Mouse (Mus musculus): ENCODE results near the gene Nbr1. TPM values are rescaled to one million over a fixed set of nuclear protein-coding genes. Genes with fewer than 3 reads are reported as not detected.

Nbr1 gene
- 57.0 and 61.2 TPM in 2 replicates for polyA plus RNA-seq (2015; fragmentation: Nextera tagmentation; extraction: Ambion mirVana)

DNA sequence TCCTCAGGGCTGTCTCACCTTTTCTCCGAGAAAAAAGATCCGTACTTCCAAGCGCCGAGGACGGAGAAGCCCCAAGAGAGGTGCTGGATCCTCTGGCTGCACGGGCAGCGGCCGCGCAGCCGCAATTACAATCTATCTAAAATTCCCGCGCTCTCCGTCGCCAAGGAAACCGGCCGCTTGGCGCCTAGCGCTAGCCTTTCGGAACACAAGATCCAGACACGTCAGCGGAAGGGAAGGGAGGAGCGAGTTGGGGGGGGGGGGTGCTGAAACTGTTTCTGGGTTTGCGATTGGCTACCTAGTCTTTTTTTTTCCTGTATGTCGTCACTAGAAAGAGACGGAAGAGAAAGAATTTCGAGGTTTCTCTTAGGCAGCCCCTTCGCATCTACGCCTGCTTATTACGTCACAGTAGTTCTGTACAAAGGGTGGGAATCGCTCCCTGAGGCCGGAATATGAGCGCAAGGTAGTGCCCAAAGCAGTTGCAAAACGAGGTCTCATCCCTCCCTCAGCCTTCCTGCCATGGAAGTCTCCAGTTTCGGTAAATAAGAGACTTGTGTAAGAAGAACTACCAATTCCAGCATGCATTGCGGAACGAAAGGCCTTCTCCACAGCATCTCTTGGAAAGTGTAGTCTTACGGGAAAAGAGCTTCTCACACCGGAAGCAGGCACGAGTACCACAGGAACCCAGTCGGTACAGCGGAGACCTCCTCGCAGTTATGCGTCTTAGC is at the start of gene Nbr1, which contains the start of gene Brca1:
TSS of gene Nbr1 (plus strand) at position 399 of the 725 bp plus-strand sequence.
TSS of gene Brca1 (minus strand) at position 205 of the 725 bp plus-strand sequence.
- H3K4me3 ChIP-seq (replicated peaks): peak within 1 kb of the TSS; percentile 88
- H3K27me3 ChIP-seq (replicated peaks): no peaks in the 10 kb centered on the region
- H3K4me1 ChIP-seq (replicated peaks): peaks cover 14% of the 10 kb centered on the region; the same call in 1 of the 2 replicates
- H3K9me3 ChIP-seq: no peaks in the 10 kb centered on the region
- WGBS: under 1% methylated on average over 43 of the region's 43 CpGs
- peak; percentile 87 for ATAC-seq
- peak within 1 kb of the TSS; percentile 65 for H3K4me2 ChIP-seq (replicated peaks)
- H3K36me3 ChIP-seq: no peaks in the 10 kb centered on the region
- peak within 1 kb of the TSS; percentile 77 for H3K9ac ChIP-seq
- peak within 1 kb of the TSS; percentile 92 for H3K27ac ChIP-seq

DNA sequence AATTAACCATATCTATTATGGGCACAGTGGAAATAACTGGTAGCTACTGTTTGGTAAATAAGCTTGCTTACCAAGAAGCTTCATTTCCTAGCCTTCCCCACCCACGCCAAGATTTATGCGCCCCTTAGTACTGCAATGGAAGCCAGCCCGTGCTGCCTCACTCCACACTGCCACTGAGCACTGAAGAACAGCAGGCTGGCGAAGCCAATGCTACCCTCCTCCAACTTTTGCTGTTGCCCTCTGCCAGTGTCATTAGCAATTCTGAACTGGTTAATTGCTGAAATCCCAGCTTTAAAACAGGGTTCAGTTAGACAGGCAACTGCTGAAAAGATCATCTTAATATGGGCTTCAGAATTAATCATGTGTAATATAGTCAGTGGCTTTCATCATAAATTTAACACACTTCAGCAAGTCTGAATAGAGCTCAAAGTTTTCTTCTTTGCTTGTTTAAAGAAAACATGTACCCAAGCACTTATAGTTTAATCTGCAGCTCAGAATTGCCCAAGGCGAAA is 45.6 kb upstream of the Nbr1 start:
- H3K36me3 ChIP-seq: peaks cover 9% of the 10 kb centered on the region
- ATAC-seq: no peak

DNA sequence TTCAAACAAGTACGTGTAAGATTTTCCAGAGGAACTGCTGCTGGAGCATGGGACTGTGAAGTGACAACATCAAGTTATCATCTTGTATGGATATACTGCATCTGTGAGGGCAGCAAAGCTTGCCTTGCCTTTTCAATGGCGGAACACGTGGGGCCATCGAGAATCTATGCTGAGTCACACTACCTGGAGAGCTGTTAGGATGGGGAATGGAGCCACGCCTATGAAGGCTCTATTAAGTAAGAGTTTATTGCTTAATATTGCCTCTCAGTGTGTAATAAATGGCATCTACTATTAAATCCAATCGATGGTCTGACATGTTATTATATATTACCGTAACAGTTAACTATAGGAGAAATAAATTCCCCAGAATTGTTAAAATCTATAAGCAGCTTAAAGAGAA is 44.9 kb upstream of the Nbr1 start:
- Histone ChIP-seq H3K36me3 (peaks cover 9% of the 10 kb centered on the region), H3K4me1 (replicated peaks) (no peaks in the 10 kb centered on the region), H3K9ac (no peak overlapping the region), H3K27me3 (replicated peaks) (no peaks in the 10 kb centered on the region), H3K4me2 (replicated peaks) (no peak overlapping the region), H3K27ac (no peak overlapping the region), H3K9me3 (no peaks in the 10 kb centered on the region), H3K4me3 (replicated peaks) (no peak overlapping the region)
- ATAC-seq: peak; percentile 51; the same call in 1 of the 2 replicates
- 81% methylated on average over 7 of the region's 7 CpGs for WGBS

More for the DNA sequence above, 45.6 kb upstream of the Nbr1 start:
- 90% methylated on average over 5 of the region's 5 CpGs for WGBS
- Histone ChIP-seq H3K4me3 (replicated peaks) (no peak overlapping the region), H3K27me3 (replicated peaks) (no peaks in the 10 kb centered on the region), H3K9ac (no peak overlapping the region), H3K27ac (no peak overlapping the region), H3K4me2 (replicated peaks) (no peak overlapping the region), H3K9me3 (no peaks in the 10 kb centered on the region), H3K4me1 (replicated peaks) (no peaks in the 10 kb centered on the region)

DNA sequence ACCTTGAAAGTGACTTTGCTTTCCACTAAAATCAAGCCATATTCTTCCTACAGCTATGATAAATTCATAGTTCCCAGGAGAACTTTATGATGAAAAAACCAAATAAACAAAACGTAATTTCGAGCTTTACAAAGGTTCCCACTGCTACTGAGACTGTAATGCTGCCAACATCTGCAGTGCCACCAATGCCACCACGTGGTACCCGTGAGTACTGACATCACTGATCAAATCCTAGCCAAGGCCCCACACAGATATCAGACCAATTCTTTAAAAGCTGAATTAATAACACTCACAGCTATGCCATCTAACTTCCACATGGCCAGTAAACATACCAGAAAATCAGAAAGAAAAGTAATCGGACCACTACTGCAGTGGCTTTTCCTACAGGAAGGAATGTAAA is 33.0 kb upstream of the Nbr1 start:
- Histone ChIP-seq H3K9ac (no peak overlapping the region), H3K9me3 (no peaks in the 10 kb centered on the region), H3K4me1 (replicated peaks) (no peaks in the 10 kb centered on the region), H3K36me3 (peaks cover 6% of the 10 kb centered on the region; the same call in 1 of the 2 replicates), H3K4me3 (replicated peaks) (no peak overlapping the region), H3K27ac (no peak overlapping the region), H3K4me2 (replicated peaks) (no peak overlapping the region), H3K27me3 (replicated peaks) (no peaks in the 10 kb centered on the region)
- 79% methylated on average over 5 of the region's 5 CpGs for WGBS
- no peak for ATAC-seq

DNA sequence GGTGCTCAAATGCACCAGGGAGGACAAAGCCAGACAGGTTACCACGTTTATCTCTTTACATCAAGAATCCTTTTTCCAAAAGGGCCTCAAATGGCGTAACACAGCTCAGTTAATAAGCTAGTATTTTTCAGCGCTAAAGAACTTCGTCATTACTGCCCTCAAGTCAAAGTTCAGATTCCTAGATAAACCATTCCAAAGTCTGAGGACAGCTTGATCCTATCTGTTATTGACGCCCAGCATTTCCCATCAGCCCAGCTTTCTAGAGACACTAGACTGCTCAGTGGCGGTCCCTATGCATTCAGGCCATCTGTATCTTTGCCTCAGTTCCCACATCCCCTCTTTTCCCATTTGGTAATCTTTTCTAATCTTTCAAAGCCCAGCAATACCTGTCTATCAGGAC is 32.6 kb upstream of the Nbr1 start:
- no peak overlapping the region for H3K4me3 ChIP-seq (replicated peaks)
- H3K9me3 ChIP-seq: no peaks in the 10 kb centered on the region
- H3K27me3 ChIP-seq (replicated peaks): no peaks in the 10 kb centered on the region
- no peak overlapping the region for H3K4me2 ChIP-seq (replicated peaks)
- 77% methylated on average over 6 of the region's 6 CpGs for WGBS
- H3K4me1 ChIP-seq (replicated peaks): no peaks in the 10 kb centered on the region
- ATAC-seq: no peak; the same call in 1 of the 2 replicates
- H3K36me3 ChIP-seq: peaks cover 6% of the 10 kb centered on the region; the same call in 1 of the 2 replicates
- no peak overlapping the region for H3K27ac ChIP-seq
- H3K9ac ChIP-seq: no peak overlapping the region

DNA sequence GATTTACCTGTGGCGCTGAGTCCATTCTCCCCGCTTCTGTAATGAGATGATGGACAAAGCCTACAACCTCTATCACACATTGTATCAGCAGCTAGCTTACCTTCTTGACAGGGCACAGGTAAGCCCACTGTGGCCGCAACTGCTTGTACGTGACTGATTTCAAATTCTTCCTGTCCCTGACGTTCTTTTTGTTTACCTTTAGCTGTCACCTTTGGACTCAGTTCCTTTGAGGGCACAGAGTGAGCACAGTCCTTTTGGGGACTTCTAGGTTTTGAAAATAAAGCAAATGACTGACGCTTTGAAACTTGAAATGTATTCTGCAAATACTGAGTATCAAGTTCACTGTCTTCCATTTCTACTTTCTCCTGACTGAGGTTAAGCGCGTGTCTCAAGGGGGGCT is 27.5 kb upstream of the Nbr1 start:
- Histone ChIP-seq H3K36me3 (peaks cover 19% of the 10 kb centered on the region), H3K4me1 (replicated peaks) (no peaks in the 10 kb centered on the region), H3K27me3 (replicated peaks) (no peaks in the 10 kb centered on the region), H3K4me2 (replicated peaks) (no peak overlapping the region), H3K9me3 (no peaks in the 10 kb centered on the region), H3K9ac (no peak overlapping the region), H3K27ac (no peak overlapping the region), H3K4me3 (replicated peaks) (no peak overlapping the region)
- no peak for ATAC-seq
- WGBS: 79% methylated on average over 8 of the region's 8 CpGs

DNA sequence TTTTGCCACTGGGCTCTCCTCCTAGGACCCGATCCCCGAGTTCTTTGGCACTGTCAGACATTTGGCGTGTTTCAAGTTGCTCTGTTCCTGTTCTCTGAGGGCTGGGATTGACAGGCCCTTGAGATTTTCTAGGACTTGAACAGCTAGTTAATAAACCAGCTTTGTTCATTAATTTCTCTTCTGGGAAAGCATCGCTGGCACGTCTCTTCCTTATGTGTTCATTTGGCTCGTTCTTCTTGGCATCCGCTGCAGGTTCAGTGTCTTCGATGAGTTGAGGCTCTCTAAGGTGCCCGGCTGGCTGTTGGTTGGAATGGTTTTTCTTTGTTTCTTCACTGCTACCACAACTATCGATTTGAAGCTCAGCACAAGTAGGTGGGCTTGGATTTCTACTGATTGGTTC is 26.9 kb upstream of the Nbr1 start:
- H3K4me2 ChIP-seq (replicated peaks): no peak overlapping the region
- no peak overlapping the region for H3K27ac ChIP-seq
- ATAC-seq: no peak
- no peaks in the 10 kb centered on the region for H3K27me3 ChIP-seq (replicated peaks)
- no peak overlapping the region for H3K9ac ChIP-seq
- H3K36me3 ChIP-seq: peaks cover 19% of the 10 kb centered on the region
- no peak overlapping the region for H3K4me3 ChIP-seq (replicated peaks)
- H3K9me3 ChIP-seq: no peaks in the 10 kb centered on the region
- no peaks in the 10 kb centered on the region for H3K4me1 ChIP-seq (replicated peaks)
- 94% methylated on average over 10 of the region's 10 CpGs for WGBS

DNA sequence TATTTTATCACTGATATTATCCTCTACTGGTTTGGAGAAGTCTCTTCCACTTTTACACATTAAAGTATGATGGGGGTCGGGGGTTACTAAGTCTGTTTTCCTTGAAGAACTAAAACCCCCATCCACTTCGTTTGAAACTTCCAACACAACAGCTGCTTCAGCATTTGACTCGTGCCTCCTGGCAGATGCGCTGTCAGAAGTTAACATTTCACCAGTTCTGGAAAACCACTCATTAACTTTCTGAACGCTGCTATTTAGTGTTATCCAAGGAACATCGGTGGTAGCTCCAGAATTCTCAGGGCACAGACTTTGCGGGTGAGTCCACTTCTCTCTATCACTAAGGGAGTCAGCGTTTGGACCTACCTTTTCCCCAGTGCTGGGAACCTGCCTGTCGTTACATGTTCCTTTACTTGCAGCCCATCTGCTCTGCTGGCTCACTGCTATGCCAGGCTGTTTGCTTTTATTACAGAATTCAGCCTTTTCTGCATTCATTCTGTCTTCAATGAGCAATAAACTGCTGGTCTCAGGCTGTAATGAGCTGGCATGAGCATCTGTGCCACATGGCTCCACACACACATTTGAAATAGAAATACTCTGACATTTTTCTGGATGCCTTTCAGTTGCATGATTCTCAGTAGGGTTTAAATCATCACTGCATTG is 25.9 kb upstream of the Nbr1 start:
- H3K9me3 ChIP-seq: no peaks in the 10 kb centered on the region
- no peak overlapping the region for H3K4me3 ChIP-seq (replicated peaks)
- H3K4me2 ChIP-seq (replicated peaks): no peak overlapping the region
- no peaks in the 10 kb centered on the region for H3K27me3 ChIP-seq (replicated peaks)
- H3K36me3 ChIP-seq: peaks cover 20% of the 10 kb centered on the region
- H3K4me1 ChIP-seq (replicated peaks): no peaks in the 10 kb centered on the region
- H3K27ac ChIP-seq: no peak overlapping the region
- H3K9ac ChIP-seq: no peak overlapping the region
- ATAC-seq: no peak
- WGBS: 93% methylated on average over 9 of the region's 9 CpGs

DNA sequence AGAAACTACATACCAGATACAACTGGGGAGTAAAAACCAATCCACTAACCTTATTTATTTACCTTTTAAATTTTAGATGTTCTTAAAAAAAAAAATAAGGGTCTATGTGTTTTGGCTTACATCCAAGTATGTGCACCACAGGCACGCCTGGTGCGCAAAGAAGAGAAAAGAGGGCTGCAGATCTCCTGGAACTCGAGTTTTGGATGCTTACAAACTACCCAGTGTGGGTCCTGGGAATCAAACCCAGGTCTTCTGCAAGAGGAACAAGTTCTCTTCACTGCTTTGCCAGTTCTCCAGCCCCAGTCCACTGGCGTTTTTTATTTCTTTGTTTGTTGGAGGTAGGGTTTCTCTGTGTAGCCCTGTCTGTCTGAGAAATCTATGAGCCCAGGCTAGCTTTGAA is 25.3 kb upstream of the Nbr1 start:
- WGBS: 85% methylated on average over 4 of the region's 4 CpGs
- no peak for ATAC-seq

DNA sequence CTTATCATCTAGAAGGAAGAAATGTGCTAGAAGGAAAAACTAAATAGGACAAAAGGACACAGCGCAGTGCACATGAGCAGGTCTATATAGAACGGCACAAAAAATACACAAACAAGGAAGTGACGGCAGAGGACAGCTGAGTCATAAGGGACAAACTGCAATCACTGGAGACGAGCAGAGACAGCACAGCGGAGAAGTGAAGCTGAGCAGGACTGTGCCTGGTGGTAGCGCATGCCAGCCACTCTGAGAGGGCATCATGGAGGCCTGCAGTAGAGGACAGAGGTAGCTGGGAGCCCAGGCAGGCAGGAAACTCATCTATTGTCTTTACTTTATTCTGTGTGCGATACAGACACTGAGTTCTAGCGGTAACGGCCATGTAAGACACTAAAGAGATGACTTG is 8.4 kb upstream of the Nbr1 start:
- Histone ChIP-seq H3K9me3 (no peaks in the 10 kb centered on the region), H3K9ac (no peak overlapping the region), H3K27me3 (replicated peaks) (no peaks in the 10 kb centered on the region), H3K4me2 (replicated peaks) (no peak overlapping the region), H3K4me1 (replicated peaks) (no peaks in the 10 kb centered on the region), H3K4me3 (replicated peaks) (no peak overlapping the region), H3K27ac (0 out of 2 replicates have a peak overlapping the region, but pooled peaks have one; percentile 22), H3K36me3 (no peaks in the 10 kb centered on the region)
- WGBS: 77% methylated on average over 9 of the region's 9 CpGs
- ATAC-seq: no peak

More for the DNA sequence above, 25.3 kb upstream of the Nbr1 start:
- H3K4me1 ChIP-seq (replicated peaks): no peaks in the 10 kb centered on the region
- H3K4me3 ChIP-seq (replicated peaks): no peak overlapping the region
- no peak overlapping the region for H3K4me2 ChIP-seq (replicated peaks)
- H3K27me3 ChIP-seq (replicated peaks): no peaks in the 10 kb centered on the region
- no peaks in the 10 kb centered on the region for H3K9me3 ChIP-seq
- H3K9ac ChIP-seq: no peak overlapping the region
- no peak overlapping the region for H3K27ac ChIP-seq
- peaks cover 22% of the 10 kb centered on the region for H3K36me3 ChIP-seq

DNA sequence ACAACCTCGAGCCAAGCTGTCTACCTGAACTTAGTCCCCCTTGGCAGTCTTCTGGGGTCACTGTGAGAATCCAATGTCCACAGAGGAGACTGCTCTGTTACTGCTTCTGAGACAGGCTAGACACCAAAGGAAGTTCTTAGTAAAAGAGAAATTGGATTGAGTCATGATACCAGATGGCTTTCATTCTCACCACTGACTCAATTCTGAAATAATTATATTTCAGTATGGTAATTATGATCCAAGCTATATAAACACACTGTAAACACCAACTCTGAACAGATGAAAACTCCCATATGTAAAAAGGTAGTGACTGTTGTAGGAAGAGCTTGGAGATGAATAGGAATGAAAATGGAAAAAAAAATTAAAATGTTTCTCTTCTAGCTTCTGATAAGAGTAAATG is 7.8 kb upstream of the Nbr1 start:
- no peak overlapping the region for H3K9ac ChIP-seq
- H3K9me3 ChIP-seq: no peaks in the 10 kb centered on the region
- H3K4me2 ChIP-seq (replicated peaks): no peak overlapping the region
- H3K4me1 ChIP-seq (replicated peaks): no peaks in the 10 kb centered on the region
- no peaks in the 10 kb centered on the region for H3K36me3 ChIP-seq
- H3K27ac ChIP-seq: 0 out of 2 replicates have a peak overlapping the region, but pooled peaks have one; percentile 22
- 62% methylated on average over 1 of the region's 1 CpGs for WGBS
- H3K4me3 ChIP-seq (replicated peaks): no peak overlapping the region
- H3K27me3 ChIP-seq (replicated peaks): no peaks in the 10 kb centered on the region
- no peak for ATAC-seq

DNA sequence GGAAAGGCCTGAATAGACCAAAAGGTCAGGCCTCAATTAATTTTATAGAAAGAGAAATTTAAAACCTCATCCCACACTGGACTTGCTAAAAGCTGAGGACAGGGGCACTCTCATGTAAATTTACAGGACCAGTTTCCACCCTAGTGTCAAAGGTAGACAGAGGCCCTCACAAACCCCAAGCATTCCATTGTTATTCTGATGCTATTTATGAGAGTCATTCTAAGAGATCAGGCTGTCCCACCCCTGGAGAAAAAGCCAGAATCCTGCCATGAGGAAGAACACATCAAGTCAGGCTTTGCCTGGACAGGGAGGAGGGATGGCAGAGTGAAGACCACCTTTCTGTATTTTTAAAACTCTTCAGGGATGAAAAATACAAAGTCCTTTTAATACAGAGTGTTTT is 3.4 kb upstream of the Nbr1 start:
- H3K4me3 ChIP-seq (replicated peaks): no peak overlapping the region
- peaks cover 7% of the 10 kb centered on the region; the same call in 1 of the 2 replicates for H3K4me1 ChIP-seq (replicated peaks)
- ATAC-seq: no peak
- H3K27ac ChIP-seq: no peak overlapping the region
- no peaks in the 10 kb centered on the region for H3K27me3 ChIP-seq (replicated peaks)
- no peaks in the 10 kb centered on the region for H3K36me3 ChIP-seq
- no peaks in the 10 kb centered on the region for H3K9me3 ChIP-seq
- no peak overlapping the region for H3K4me2 ChIP-seq (replicated peaks)
- no peak overlapping the region for H3K9ac ChIP-seq
